Mouse (Mus musculus): Measurements from ENCODE around the gene Ccdc122.
"Not testable (repeated sequence)": the region's sequence is repeated elsewhere in the genome, so short reads cannot be mapped to it uniquely, and the experiment has no call there.

Gene Ccdc122

DNA sequence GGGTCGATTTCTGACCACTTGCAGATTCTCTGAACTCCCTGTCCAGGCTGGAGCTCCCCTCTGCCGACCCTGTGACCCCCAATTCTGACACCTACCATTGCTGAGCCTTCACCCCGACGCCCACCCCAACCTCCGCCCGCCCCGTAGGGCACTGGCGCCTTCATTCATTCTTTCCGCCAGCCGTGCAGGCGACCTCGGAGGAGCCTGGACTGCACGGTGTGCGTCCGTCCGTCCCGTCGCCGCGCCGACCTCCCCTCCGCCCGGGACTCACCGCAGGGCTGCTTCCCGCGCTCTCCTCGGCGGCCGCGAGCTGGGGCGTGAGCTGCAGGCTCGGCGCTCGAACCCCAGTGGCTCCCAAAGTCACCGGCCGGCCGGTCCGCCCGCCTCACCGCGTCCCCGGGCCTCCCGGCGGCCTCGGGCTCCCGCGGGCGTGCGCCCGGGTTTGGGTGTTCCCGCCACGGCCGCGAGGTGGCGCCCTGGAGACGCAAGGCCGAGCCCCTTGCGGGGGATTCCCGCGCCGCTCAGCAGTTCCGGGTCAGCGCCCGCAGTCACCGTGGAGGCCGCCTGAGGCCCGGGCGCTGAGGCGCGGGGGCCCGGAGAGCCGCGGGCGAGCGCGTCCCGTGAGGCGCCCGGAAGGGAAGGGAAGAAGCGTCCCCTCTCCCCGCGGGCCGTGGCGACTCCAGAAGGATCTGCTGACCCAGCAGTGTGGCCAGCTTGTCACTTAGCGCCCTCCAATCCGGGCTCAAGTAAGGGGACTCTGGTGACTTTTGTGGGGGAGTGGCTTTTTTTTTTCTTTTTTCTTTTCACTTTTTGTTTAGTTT lies at the start of gene Ccdc122, which contains the start of gene Lacc1:
Gene Ccdc122 (plus strand): TSS at position 547 of the 821 bp plus-strand sequence.
Gene Lacc1 (minus strand): TSS at position 679 of the 821 bp plus-strand sequence.
- peak; percentile 47 for DNase-seq (ENCODE audit: low read depth, low spot score)

DNA sequence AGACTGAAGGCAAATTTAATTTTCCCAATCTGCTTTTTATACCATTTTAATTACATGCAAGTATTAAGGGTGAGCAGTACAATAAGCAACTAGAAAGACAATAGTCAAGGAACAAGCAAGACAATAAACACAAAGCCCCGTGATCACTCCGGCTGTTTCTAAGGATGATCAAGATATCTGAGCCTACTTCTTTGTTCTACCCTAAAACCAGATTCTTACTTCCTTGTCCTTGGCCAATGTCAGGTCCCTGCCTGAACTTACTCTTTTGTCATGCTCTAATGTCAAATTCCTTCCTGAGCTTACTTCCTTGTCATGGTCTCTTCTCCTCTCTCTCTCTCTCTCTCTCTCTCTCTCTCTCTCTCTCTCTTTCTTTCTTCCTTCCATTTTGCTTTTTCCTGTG lies 46.2 kb upstream of the Ccdc122 start:
- DNase-seq (ENCODE audit: low read depth, low spot score), result peak; percentile 75

DNA sequence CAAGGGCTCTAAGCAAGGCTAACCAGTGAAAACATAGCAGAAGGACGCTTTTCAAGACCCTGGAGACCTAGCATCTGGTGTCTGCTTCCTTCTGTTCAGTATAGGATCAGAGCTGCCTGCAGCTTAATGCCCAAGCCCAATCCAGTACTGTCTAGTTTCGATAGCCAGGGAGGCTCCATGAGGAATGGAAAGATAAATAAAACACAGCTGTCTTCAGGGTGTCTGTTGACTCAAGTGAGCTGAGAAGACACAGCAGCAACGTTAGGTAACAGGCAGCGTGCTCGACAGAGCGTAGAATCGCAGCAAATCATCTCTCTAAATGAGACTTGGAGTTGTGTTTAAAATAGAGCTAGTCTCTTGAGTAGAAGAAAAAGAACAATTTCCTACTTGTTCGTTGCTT lies 31.8 kb upstream of the Ccdc122 start:
- no peak for DNase-seq (ENCODE audit: low read depth, low spot score)

DNA sequence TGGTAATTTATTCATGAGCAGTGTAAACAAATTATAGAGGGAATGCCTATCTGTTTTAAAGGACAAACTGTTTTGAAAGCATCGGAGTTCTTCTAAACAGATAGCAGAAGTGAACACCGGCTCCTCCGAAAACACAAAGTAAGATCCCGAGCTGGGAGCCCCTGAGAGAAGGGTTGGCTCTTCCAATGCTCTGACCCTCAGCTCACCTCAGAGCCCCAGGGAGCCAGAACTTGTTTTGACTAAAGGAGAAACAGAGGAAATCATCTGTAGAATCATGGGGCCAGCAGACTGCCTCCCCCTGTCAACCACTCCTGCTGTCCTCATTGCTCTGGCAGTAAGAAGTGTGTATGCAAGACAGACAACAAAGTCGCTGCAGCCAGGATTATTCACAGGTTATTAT lies 31.0 kb upstream of the Ccdc122 start:
- DNase-seq (ENCODE audit: low read depth, low spot score), result no peak

DNA sequence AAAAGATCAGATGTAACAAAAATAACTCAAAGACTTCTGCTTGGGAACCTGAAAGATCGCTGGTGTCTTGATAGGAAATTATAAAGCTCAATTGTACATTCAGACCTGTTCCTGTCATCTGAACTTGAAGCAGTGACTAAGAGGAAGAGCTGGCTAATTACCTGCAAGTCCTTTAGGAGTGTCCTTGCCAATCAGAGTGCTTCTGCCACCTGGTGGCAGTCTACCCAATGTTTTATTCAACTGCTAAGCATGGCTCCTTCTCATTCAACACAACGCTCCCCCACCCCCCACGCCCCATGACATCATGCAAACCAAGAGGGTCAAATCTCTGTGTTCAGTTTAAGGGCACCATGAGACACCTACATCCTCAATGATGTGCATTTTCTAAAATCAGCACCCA lies 28.3 kb upstream of the Ccdc122 start:
- DNase-seq (ENCODE audit: low read depth, low spot score), result peak; percentile 91

DNA sequence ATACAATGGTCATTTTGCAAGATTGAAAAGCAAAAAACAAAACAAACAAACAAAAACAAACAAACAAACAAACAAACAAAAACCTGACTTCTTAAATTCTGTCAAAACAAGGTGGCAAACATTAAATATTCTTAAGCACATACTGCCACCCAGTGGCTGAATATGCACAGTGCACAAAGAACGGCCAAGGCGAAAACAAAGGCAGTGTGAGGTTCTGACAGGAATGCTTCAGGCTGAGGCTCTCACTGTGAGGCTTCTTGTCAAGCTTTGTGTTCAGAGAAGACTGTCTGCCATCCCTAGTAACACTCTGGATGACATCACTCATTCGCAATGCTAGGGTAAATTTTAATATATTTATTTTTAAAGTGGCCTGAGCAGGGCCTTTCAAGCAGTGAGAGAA lies 24.8 kb upstream of the Ccdc122 start:
- peak; percentile 73 for DNase-seq (ENCODE audit: low read depth, low spot score)

DNA sequence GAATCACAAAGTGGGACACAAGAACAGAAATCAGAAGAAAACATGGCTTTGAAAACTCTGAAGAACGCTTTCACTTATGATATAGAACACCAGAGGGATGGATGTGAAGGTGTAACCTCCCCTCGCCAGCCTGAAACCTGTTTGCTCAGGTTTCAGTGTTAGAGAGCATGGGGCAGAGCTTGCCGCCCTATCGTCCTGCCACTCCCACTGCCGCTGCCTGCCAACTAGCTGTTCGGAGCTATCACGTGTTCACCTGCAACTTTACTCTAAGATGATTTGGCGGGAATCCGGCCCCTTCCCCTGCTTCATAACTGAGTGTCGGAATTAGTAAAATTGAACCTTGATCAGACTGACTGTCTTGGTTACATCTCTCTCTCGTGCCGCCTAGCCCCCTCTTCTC lies 19.8 kb upstream of the Ccdc122 start:
- DNase-seq (ENCODE audit: low read depth, low spot score), result not testable (repeated sequence)

DNA sequence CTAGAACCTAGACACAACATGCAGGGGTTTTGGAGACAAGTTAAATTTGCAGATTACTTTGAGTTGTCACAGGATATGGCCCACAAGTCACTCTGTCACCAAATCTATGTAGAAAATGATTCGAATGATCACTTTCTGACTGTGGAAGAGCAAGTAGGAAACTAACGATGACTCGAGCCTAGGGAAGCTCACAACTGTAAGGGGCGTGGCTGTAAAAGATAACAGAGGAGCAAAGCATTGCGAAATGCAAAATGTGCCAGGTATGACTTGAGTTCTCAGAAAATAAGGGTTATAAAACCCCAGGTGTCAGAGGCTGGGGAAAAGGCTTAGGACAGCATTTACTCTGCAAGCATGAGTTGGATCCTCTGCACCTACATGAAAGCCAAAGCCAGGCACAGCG lies 19.4 kb upstream of the Ccdc122 start:
- no peak for DNase-seq (ENCODE audit: low read depth, low spot score)

DNA sequence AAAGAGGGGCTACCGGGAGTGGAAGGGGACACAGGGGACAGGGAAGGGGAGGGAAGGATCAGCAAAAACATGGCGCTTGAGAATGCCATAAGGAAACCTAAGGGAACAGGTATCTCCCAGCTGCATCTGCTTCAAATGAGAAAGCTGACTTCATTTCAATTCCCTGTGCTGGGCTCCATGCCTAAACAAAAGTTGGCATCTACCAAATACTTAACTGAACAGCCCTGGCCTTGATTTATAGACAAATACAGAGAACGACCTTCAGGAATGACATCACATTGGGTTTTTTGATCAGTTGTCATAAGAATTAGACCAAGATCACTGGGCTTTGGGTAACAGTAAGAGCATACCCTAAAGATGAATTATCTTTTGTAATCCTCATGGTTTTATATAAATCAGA lies 12.1 kb upstream of the Ccdc122 start:
- no peak for DNase-seq (ENCODE audit: low read depth, low spot score)

DNA sequence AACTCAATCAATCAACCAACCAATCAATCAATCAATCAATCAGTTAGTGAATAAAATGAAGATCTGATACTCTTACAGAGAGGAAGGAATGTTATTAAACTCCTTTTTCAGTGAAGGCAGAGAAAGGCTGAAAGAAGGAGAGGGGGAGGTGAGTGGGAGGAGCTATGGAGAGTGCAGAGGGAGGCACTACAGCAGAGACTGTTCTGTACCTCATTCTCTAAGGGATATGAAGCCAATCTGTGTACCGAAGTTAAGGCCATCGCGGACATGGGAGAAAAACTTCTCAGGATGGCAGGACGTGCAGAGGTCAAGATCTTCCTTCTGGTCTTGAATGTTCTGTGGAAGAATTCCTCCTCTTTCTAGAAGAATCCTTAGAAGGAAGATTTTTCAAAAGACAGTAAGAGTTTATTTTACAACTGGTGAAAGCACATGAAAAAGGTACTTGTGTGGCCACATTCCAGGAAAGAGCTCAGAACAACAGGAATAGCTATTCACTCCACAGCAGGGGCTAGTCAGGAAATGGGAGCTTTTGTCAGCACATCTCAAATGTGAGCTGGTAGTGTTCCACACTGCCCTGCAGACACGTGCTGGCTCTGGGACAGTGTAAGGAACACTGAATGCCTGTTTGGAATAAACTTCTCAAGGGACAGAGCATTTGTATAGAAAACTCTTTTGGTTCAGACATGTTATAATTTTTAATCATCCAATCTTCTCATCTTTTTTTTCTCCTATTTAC lies 7.1 kb upstream of the Ccdc122 start:
- DNase-seq (ENCODE audit: low read depth, low spot score), result peak; percentile 55

DNA sequence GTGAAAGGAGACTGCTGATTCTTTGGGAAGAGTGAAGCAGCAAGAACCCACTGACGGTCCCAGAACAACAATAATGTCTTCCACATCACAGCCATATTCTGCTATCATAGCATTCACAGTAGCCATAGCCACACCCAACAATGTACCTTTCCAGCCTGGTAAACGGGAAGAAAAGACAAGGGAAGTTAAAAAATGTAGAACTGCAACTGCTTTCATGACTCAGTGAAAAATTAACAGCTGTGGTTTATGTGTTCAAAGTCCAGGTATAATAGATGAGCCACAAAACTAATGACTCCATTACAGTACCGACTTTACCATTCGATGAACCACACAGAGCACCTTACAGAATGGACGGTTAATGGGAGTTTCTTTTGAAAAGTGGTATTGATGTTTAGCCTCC lies 5.8 kb upstream of the Ccdc122 start:
- no peak for DNase-seq (ENCODE audit: low read depth, low spot score)

DNA sequence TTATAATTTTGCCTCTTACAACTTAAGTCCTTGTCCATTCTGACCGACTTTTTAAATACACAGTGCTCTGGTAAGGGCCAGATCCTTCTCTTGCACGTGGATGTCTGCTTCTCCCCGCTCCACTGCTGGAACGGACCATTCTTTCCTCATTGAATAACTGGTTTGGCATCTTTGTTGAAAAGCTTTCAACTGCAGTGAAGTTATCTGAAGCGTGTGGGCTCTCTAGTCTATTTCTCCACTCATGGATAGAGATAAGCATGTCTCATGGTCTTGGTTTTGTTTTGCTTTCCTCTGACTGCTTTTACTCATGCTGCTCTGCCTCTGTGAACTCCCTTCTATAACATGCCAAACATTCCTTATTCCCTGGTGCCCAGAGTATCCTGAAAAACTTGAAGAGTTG lies 4.1 kb upstream of the Ccdc122 start:
- DNase-seq (ENCODE audit: low read depth, low spot score), result no peak

DNA sequence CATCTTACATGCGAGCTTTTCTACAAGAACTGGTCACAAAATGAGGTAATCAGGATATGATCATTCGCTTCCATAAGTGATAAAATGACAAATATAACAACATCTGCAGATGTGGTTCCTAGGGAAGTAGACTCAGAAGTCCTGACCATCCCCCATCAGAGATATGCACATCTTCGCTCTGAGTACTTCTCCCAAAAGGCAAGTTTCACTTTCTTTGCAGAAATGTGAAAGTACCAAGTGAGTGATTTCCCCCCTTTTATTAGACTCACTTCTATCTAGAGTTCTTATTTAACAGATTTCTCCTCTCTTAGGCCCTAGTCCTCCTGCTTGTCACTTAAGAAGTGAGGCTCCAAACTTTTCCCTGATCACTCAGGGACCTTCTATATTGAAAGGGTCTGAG lies 3.2 kb upstream of the Ccdc122 start:
- no peak for DNase-seq (ENCODE audit: low read depth, low spot score)

DNA sequence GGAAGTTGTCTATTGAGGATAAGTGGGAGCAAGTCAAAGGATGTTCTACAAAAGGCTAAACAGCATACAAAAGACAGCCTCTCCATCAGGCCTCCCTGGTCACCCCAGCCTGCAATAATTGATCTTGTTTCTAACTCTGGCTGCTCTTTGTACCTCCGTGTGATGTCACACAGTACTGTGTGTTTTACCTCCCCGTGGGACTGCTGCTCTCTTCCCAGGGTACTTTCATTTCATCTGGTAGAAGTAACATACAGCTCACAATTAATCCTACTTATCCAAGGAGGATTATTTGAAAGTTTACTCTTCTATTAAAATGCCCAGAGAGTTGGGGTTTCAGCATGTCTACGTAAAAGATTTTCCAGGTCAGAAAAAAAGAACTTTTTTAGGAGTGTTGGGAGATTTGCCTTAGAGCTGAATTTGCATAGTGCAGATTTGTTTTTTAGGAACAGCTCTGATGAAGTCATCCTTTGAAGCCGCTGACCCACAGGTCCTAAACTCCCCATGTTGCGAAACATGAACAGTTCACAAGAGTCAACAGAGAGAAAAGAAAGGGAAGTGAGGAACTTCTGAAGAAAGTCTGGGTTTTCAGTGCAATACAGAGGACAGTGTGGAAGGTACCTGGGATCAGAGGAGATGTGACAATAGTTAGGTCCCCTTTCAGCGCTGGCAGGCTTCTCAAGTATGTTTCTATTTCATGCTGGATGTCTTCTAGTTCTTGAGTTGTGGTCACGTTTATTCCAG lies 2.2 kb upstream of the Ccdc122 start:
- DNase-seq (ENCODE audit: low read depth, low spot score), result no peak

DNA sequence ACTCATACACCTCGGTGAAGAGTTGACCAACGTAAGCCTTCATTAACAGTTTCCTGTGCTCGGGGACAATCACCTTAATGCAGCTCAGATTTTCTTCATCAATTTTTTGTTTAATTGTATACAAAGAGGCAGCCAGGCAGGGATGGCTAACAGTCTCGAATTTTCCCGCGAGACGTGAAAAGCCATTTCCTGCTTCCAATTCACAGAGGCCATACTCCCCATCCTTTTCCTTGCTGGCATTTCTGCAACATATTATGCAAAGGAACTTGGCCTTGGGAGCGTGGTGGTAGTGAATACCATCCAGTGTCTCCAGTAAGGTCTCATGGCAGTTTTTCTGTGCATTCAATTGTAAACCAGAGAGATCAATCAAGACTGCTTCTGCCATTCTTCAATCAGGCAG lies 1.6 kb upstream of the Ccdc122 start:
- no peak for DNase-seq (ENCODE audit: low read depth, low spot score)

DNA sequence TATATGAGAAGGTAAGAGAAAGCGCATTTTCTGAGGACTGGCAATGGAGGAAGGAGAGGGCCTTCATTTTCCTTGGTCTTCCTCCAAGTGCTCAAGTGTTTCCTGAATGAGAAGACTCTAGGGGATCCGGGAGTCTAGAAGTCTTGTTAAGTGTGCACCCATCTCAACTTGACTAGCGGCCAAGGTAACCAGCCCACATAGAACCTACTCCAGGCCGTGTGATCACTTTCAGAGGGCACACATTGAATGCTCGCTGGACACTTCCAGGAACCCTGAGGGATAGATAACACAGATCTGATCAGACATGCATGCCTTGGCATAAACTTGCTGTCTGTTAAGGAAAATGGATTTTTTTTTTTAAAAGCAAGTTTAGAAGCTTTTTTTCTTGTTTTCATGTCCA lies 758 bp downstream of the Ccdc122 start:
- no peak for DNase-seq (ENCODE audit: low read depth, low spot score)

DNA sequence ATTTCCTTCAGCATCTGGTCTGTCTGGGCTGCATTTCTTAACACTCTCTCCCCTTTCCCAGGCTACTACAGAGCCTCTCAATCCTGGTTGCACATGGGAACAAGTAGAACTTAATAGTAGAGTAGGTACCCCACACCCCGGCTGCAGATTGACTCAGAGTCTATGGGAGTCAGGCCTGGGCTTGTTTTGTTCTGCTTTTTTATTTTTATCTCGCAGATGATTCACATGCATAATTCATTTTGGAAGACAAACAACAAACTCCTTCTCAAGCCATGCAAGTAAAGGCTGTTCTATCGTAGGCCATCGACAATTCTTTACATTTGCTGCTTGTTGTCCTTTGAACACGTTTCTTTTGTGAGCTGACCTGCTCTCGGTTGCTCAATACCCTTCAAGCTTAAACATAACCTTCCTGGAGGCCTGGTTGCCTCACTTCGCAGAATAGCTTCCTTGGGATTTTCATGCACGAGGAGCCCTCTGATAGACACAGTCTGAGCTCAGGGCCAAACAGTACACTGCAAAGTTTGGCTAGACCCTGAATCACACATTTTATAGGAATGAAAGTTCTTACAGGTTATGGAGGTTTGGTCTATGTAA lies 1.4 kb downstream of the Ccdc122 start:
- DNase-seq (ENCODE audit: low read depth, low spot score), result no peak

DNA sequence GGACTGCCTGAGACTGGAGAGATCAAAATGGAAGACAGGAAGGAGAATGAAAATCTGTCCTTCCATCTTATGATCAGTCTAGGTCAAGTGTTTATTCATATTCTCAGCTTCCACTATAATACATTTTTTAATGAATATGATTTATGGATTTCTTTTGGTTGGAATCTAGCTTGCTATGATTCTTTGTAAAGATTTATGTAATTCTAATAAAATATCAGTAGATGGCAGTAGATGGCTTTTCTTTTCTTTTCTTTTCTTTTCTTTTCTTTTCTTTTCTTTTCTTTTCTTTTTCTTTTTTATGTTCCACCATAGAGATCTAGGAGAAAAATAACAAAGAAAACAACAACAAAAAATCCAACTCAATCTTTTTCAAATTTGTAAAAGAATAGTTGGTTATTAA lies 16.7 kb downstream of the Ccdc122 start:
- DNase-seq (ENCODE audit: low read depth, low spot score), result no peak

DNA sequence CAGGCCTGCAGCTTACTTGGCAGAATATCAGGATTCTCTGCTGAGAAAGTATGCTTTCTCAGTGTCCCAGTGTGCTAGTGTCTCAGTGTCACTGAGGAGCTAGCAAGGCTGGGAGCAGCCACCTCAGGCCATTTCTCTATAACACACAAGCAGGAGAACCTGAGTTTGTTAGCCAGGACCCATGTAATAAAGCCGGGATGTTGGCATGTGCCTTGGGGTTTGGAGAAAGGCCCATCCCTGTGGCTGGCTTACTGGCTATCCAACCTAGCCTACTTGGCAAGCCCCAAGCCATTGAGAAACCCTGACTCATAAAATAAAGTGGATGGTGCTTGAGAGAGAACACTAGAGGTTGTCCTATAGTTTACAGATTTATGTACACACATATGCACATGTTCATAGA lies 32.8 kb downstream of the Ccdc122 start:
- DNase-seq (ENCODE audit: low read depth, low spot score), result no peak

DNA sequence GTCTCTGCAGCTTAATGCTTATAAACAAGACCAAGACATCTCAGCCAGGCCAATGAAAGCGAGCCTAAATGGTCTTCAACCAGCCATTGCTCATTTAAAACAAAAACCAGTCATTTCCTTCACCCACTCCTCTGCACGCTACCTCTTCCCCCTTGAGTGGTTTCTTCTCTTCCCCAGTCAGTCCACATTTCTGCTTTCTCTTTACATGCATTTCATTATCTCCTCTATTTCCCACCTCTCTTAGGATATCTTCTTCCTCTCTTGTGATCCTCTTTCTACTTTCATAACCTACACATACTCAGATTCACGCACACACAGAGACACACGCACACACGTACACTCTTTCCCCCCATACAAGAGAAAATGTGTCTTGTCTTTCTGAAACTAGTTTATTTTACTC lies 44.7 kb downstream of the Ccdc122 start:
- no peak for DNase-seq (ENCODE audit: low read depth, low spot score)

DNA sequence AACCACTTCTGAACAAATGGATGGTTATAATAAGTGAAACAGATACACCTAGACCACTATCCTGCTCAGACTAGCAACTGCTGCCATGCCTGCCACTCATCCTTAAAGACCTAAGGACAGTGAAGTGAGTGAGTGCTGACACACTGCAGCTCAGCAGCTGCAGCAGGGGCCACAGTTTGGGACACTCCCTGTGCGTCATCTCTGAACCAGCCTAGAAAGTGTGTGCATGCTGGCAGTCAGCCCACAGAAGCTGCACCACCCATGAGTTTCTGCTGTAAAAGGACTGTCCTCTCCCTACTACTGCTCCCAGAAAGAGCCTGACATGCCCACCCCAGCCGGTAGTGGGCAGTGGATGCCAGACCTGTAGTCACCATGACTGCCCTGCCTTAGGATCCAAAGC lies 63.7 kb downstream of the Ccdc122 start:
- DNase-seq (ENCODE audit: low read depth, low spot score), result no peak

DNA sequence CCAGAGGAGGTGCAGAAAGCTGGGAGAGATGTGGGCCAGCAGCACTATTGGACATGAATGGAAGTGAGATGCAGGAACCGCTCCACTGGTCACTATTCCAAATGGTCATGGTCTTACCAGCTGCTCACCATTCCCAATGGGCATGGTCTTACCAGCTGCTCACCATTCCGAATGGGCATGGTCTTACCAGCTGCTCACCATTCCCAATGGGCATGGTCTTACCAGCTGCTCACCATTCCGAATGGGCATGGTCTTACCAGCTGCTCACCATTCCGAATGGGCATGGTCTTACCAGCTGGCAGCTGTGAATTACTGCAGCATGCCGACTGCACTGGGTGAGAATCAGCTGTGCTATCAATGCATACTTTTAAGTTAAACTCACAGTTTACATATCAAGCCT lies 74.0 kb downstream of the Ccdc122 start:
- not testable (repeated sequence) for DNase-seq (ENCODE audit: low read depth, low spot score)
